Comparison of ENCODE assay signal across 1 mouse cellular context in the genomic region with DNA sequence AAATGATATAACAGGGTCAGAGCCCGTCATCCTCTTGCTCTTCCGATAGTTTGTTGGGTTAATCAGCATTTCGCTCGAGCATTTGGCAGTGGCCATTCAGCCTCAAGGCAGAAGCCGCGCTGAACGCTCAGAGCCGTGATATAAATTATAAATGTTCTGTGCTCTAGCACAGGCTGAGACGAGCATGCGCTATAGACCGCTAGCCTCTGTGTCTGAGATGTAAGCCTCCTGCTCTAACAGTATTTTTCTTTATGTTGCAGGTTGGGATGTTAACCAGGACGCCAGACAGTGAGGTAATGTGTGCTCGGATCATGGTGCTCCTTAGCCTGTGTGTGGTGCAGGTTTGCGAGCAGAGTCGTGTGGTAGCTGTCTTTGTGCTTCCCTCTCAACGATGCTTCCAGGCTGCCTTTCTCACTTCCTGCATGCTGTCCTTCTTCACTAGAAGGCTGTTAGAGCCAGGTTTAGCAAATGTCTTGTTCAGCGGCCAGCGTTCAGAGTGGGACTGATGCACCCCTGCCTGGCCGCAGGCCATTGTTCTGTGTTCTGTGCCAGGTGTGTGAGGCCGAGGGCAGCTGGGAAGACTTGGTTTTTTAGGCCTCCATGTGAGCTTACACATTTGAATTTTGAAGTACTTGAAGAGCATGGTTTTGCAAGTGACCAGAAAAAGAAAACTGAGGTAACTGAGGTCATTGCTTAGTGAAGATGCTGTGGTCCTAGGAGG.
TF ChIP-seq lines count a peak whose summit lies in the region.

No protein-coding gene starts in this region.

TF ChIP-seq in CH12.LX, 34 proteins besides CTCF, POLR2A, EP300 and RAD21 (continued from another document):
- TF ChIP-seq SIN3A (IDR thresholded peaks at IDR 0.05; ENCODE audit: low read length) (no peak), KAT2A (IDR thresholded peaks at IDR 0.05; ENCODE audit: insufficient replicate concordance, low read length) (no peak), CHD1 (IDR thresholded peaks at IDR 0.05; ENCODE audit: low read depth, low read length) (no peak), ZKSCAN1 (IDR thresholded peaks at IDR 0.05; ENCODE audit: borderline replicate concordance, low read depth, low read length) (no peak), USF1 (IDR thresholded peaks at IDR 0.05; ENCODE audit: low read depth, low read length) (no peak), E2F4 (IDR thresholded peaks at IDR 0.05; ENCODE audit: insufficient replicate concordance, low read depth, low read length) (no peak)
